Mouse (Mus musculus): ENCODE measurements around the gene Fas. TPM values are rescaled to one million over a fixed set of nuclear protein-coding genes. Genes with fewer than 3 reads are reported as not detected.

The Fas gene
- polyA plus RNA-seq (2017; shearing (Covaris generic)): 97.2 TPM

GRCm38 (mm10) chr19:34289948-34290789 lies at the start of gene Fas:
Gene Fas (plus strand): TSS chr19:34290666.

GRCm38 (mm10) chr19:34254880-34255681 lies 35.4 kb upstream of the Fas start, which contains the start of gene Acta2:
Gene Acta2 (minus strand): TSS chr19:34255590.

Other genes with a start within 250 kb of the Fas start
- gene Lipn, start 223.3 kb upstream of the Fas start, polyA plus RNA-seq (2017; shearing (Covaris generic)): not detected
- 0.06 TPM for gene Lipm, start 189.7 kb upstream of the Fas start, polyA plus RNA-seq (2017; shearing (Covaris generic))
- gene Ankrd22, start 124.6 kb upstream of the Fas start, polyA plus RNA-seq (2017; shearing (Covaris generic)): not detected
- gene Stambpl1, start 98.4 kb upstream of the Fas start, polyA plus RNA-seq (2017; shearing (Covaris generic)): 132 TPM
- not detected for gene Acta2, start 35.1 kb upstream of the Fas start, polyA plus RNA-seq (2017; shearing (Covaris generic))
- gene Ch25h, start 184.5 kb downstream of the Fas start, polyA plus RNA-seq (2017; shearing (Covaris generic)): not detected
- gene Lipa, start 236.8 kb downstream of the Fas start, polyA plus RNA-seq (2017; shearing (Covaris generic)): 93.8 TPM